Mouse (Mus musculus) midbrain, embryonic 11.5 days (tissue): ENCODE data around the gene Eif4g3. TPM values are rescaled to one million over a fixed set of nuclear protein-coding genes. Genes with fewer than 3 reads are reported as not detected.
A peak's percentile ranks its signal among the peaks of the same experiment; 100 is the strongest.

Source experiments
- ATAC-seq: fragments of 200-750 bp; cut with Nextera tagmentation; 2 replicates; pipeline ENCODE4 v1.8.0; 2017; ENCODE audit warnings: moderate TSS enrichment, moderate library complexity; ENCODE audit not compliant: low FRiP score
- DNase-seq: peaks from one replicate; pipeline ENCODE4 v3.0.0; 2015; ENCODE audit warnings: low spot score; ENCODE audit errors: missing footprints
- H3K27ac ChIP-seq: fragments of 300-500 bp; sonication (generic); 2 replicates; pipeline ENCODE4 v1.5.1; 2014; ENCODE audit warnings: low read depth, low read length
- H3K27me3 ChIP-seq: fragments of 300-500 bp; sonication (generic); 2 replicates; pipeline ENCODE4 v1.6.1; 2014; ENCODE audit warnings: mild to moderate bottlenecking, low read length, moderate library complexity, mixed read lengths; ENCODE audit not compliant: control insufficient read depth, insufficient read depth
- H3K36me3 ChIP-seq: fragments of 300-500 bp; sonication (generic); 2 replicates; pipeline ENCODE4 v1.6.1; 2014; ENCODE audit warnings: mild to moderate bottlenecking, low read length, moderate library complexity, mixed read lengths; ENCODE audit not compliant: control insufficient read depth, insufficient read depth
- H3K4me1 ChIP-seq: fragments of 300-500 bp; sonication (generic); 2 replicates; pipeline ENCODE4 v1.6.1; 2014; ENCODE audit warnings: low read length; ENCODE audit not compliant: control insufficient read depth, insufficient read depth
- H3K4me2 ChIP-seq: fragments of 300-500 bp; sonication (generic); 2 replicates; pipeline ENCODE4 v1.6.1; 2014; ENCODE audit warnings: mild to moderate bottlenecking, moderate library complexity
- H3K4me3 ChIP-seq: fragments of 300-500 bp; sonication (generic); 2 replicates; pipeline ENCODE4 v1.5.1; 2014; ENCODE audit warnings: low read depth, low read length
- H3K9ac ChIP-seq: fragments of 300-500 bp; sonication (generic); 2 replicates; pipeline ENCODE4 v1.6.1; 2014; ENCODE audit warnings: low read length
- H3K9me3 ChIP-seq: fragments of 300-500 bp; sonication (generic); 2 replicates; pipeline ENCODE4 v1.6.1; 2016; ENCODE audit warnings: low read length; ENCODE audit not compliant: control insufficient read depth
- WGBS: fragments of 180-500 bp; shearing (Covaris S2); extraction: QIAGEN DNeasy Blood & Tissue Kit; methylation state at CpG from one replicate; pipeline ENCODE4 v1.1.7; 2014; 5-methylcytosine and 5-hydroxymethylcytosine counted together
- polyA plus RNA-seq: library from polyadenylated mRNA; unstranded; fragments of >200 nt; fragmentation: Nextera tagmentation; extraction: Ambion mirVana; gene quantifications from 2 replicates; pipeline ENCODE4 v1.2.1, GENCODE M21; 2014

Gene Eif4g3
- polyA plus RNA-seq, 1 experiment from 2014 or later: 41.9 TPM

DNA sequence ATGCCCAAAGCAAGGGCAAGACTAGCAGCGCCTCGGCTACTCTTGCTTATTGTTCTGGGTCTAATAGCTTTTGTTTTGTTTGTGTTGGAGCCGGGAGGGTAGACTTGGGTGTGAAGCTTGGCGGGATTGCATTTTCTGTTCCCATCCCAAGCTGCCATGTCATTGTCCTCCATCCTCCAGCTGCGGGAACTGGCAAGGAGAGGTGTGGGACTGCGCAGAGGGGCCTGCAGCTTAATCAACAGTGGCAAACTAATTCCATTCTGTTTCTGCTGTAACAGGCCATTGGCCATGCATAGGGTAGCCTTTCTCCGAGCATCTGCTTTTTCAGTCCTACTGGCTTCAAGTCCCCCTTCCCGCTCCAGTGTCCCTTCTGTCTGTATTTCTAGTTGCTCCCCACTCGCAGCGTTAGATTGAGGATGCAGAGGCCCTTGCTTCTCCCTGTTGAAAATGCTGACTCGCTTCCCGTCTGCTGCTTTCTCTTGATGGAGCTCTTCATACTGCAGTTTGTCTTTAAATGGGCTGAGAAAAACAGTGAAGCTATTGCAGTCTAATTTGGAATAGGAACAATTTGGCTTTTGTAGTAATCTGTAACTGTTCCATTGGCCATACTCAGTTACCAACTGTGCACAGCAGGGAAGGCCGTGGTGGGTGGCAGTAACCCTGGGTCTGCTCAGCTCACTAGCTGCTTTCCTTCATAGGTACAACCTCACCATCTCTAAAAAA is 92.2 kb downstream of the Eif4g3 start:
- Histone ChIP-seq H3K9ac (no peak overlapping the region), H3K4me1 (no peaks in the 10 kb centered on the region), H3K4me2 (no peak overlapping the region), H3K36me3 (peaks cover 3% of the 10 kb centered on the region; the same call in 1 of the 2 replicates), H3K27me3 (no peaks in the 10 kb centered on the region), H3K9me3 (no peaks in the 10 kb centered on the region), H3K4me3 (no peak overlapping the region), H3K27ac (no peak overlapping the region)
- WGBS: 85% methylated on average over 13 of the region's 13 CpGs
- DNase-seq (no peak), ATAC-seq (no peak)

DNA sequence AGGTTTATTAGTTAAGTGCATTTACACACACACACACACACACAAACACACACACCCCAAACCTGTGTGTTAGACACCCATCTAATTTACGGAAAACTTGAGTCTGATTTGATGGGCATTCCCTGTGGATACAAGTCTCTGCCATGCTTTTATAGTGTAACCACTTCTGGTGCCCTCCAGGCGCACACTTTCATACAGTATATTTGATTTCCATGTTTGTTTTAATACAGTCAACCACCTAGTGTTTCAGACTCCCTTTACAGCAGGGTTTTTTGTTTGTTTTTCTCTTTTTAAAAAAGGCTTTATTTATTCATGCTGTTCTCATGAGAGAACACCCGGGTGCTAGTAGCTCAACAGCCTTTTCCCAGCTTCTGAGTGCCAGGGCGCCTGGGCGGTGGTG is 94.1 kb downstream of the Eif4g3 start:
- H3K27me3 ChIP-seq: no peaks in the 10 kb centered on the region
- H3K27ac ChIP-seq: no peak overlapping the region
- H3K9me3 ChIP-seq: no peaks in the 10 kb centered on the region
- WGBS: 88% methylated on average over 5 of the region's 5 CpGs
- H3K4me1 ChIP-seq: no peaks in the 10 kb centered on the region
- H3K4me2 ChIP-seq: no peak overlapping the region
- H3K36me3 ChIP-seq: peaks cover 3% of the 10 kb centered on the region; the same call in 1 of the 2 replicates
- H3K4me3 ChIP-seq: no peak overlapping the region
- no peak for ATAC-seq
- no peak for DNase-seq
- H3K9ac ChIP-seq: no peak overlapping the region

DNA sequence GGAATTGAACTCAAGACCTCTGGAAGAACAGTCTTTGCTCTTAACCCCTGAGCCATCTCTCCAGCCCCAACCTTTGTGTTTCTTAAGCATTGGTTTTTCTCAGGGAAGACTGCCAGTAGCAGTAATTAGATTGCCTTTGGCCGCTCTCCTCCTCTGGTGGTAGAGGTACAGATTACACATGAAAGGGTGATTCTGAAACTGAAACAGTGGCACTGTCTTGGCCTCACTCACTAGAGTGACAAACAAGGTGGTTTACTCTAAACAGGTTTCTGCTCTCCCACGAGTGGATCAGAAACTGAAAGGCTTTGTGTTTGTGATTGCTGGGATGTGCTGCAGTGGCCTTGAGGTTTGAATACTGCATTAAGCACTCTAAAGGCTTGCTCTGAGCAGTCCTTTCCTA is 96.7 kb downstream of the Eif4g3 start:
- no peak for ATAC-seq
- H3K27ac ChIP-seq: no peak overlapping the region
- no peak overlapping the region for H3K9ac ChIP-seq
- H3K36me3 ChIP-seq: peaks cover 3% of the 10 kb centered on the region; the same call in 1 of the 2 replicates
- no peak for DNase-seq
- H3K4me2 ChIP-seq: no peak overlapping the region
- no peak overlapping the region for H3K4me3 ChIP-seq
- no peaks in the 10 kb centered on the region for H3K9me3 ChIP-seq
- 88% methylated on average over 2 of the region's 2 CpGs for WGBS
- H3K4me1 ChIP-seq: no peaks in the 10 kb centered on the region
- no peaks in the 10 kb centered on the region for H3K27me3 ChIP-seq

DNA sequence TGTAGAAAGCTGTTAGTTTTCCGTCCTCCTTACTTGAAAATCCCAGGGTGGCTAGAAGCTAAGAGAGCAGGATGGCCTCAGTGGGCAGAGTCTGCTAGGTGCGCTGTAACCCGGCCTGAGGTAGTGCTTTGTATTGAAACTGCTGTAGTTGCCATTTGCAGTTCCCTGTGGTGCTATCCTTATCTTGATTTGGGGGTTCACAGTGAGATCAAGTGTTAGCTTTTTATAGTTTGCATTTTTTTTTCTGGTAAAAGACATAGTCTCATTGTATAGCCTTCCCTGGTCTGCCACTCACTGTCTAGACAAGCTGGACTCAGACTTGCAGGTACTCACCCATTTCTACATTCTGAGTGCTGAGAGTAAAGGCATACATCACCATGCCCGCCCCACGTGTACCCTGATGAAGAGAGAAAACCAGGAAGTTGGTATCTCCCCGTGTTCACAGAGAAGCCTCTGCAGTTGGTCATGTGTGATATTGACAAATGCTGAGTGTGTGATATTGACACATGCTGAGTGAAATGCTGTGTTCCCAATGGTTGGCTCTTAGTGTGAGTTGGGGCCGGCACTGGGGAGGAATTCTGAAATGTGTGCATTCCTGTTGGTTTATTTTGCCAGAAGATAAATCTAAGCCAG is 98.9 kb downstream of the Eif4g3 start:
- no peak overlapping the region for H3K4me3 ChIP-seq
- peaks cover 4% of the 10 kb centered on the region for H3K36me3 ChIP-seq
- no peak overlapping the region for H3K27ac ChIP-seq
- no peaks in the 10 kb centered on the region for H3K9me3 ChIP-seq
- DNase-seq: no peak
- ATAC-seq: no peak
- no peak overlapping the region for H3K4me2 ChIP-seq
- 93% methylated on average over 7 of the region's 7 CpGs for WGBS
- H3K27me3 ChIP-seq: no peaks in the 10 kb centered on the region
- no peaks in the 10 kb centered on the region for H3K4me1 ChIP-seq
- no peak overlapping the region for H3K9ac ChIP-seq

DNA sequence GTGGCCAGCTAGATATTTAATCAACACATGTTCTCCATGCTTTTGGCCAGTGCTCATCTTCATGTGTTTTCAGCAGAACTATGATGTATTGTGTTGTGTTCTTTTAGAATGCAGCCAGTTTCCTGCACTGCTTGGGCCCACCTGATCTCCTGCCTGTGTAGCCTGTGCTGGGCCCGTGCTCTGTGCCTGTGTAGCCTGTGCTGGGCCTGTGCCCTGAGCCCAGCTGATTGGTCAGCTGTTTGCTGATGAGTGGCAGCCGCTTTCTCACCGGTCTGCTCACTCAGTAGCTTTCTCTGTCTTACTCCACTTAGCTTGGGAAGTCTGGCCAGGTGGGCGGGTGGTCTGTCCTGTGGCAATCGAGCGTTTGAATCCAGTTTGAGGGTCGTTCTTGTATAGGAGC is 107.6 kb downstream of the Eif4g3 start:
- Histone ChIP-seq H3K27me3 (no peaks in the 10 kb centered on the region), H3K4me3 (no peak overlapping the region), H3K9ac (no peak overlapping the region), H3K27ac (no peak overlapping the region), H3K9me3 (no peaks in the 10 kb centered on the region), H3K4me2 (no peak overlapping the region), H3K4me1 (no peaks in the 10 kb centered on the region), H3K36me3 (peaks cover 10% of the 10 kb centered on the region)
- WGBS: 92% methylated on average over 7 of the region's 7 CpGs
- ATAC-seq: no peak
- DNase-seq: peak; percentile 33

DNA sequence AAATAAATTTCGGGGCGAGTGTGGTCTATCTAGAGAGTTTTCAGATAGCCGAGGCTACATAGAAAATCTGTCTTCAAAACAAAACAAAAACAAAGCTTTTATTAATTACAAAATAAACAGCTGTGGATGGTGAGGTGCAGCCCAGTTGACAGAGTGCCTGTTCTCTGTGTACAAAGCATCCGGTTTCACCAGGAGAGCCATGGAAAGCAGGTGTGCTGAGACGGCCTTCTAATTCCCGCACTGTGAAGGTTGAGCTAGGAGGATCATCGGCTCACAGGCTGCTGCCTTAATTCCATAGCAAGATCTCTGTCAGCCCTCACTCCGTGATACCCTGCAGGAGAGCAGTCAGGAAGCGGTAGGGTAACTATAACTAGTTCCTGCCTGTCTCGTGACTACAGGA is 109.0 kb downstream of the Eif4g3 start:
- no peak overlapping the region for H3K27ac ChIP-seq
- 89% methylated on average over 10 of the region's 10 CpGs for WGBS
- DNase-seq: peak; percentile 57
- H3K4me1 ChIP-seq: no peaks in the 10 kb centered on the region
- no peak overlapping the region for H3K9ac ChIP-seq
- H3K36me3 ChIP-seq: peaks cover 15% of the 10 kb centered on the region
- no peaks in the 10 kb centered on the region for H3K9me3 ChIP-seq
- ATAC-seq: no peak
- H3K27me3 ChIP-seq: no peaks in the 10 kb centered on the region
- H3K4me3 ChIP-seq: no peak overlapping the region
- no peak overlapping the region for H3K4me2 ChIP-seq

DNA sequence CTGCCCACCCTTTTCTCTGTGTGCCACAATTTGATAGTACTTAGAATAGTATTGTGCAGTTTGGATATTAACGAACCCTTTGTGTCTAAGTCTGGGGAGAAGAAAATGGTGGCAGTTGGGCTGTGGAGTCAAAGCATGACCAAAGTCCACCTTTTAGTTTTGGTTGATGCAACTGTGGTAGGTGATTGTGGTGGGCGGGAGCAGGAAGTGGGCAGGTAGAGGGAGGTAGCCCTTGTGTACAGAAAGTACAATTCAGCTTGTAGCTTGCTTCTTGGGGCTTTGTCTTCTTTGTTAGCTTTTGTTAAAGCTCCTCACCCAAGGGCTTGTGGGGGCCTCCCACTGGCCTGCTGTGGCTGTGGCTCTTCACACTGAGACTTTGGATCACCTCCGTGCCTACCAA is 109.6 kb downstream of the Eif4g3 start:
- DNase-seq (no peak), ATAC-seq (no peak)
- Histone ChIP-seq H3K27me3 (no peaks in the 10 kb centered on the region), H3K9ac (no peak overlapping the region), H3K36me3 (peaks cover 13% of the 10 kb centered on the region), H3K27ac (no peak overlapping the region), H3K4me2 (no peak overlapping the region), H3K4me1 (no peaks in the 10 kb centered on the region), H3K9me3 (no peaks in the 10 kb centered on the region), H3K4me3 (no peak overlapping the region)
- 96% methylated on average over 3 of the region's 3 CpGs for WGBS

DNA sequence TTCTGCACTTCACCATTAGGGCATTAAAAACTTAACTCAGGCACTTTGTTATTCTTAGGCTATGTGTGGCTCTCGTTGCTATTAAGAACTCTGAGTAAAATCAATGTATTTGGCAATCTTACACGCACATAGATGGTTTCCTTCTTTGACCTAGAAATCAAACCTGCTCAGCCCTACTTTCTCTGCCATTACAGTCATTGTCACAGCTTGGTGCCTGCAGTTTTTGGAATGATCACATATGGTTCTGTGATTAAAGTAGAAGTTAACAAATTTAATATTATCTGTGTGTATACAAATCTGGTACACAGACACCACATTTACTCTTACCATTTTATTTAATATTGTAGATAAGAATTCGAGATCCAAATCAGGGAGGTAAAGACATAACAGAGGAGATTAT is 112.1 kb downstream of the Eif4g3 start:
- H3K9me3 ChIP-seq: no peaks in the 10 kb centered on the region
- peaks cover 16% of the 10 kb centered on the region for H3K36me3 ChIP-seq
- H3K4me1 ChIP-seq: no peaks in the 10 kb centered on the region
- no peak overlapping the region for H3K4me2 ChIP-seq
- no peak overlapping the region for H3K4me3 ChIP-seq
- ATAC-seq: no peak
- no peak overlapping the region for H3K27ac ChIP-seq
- 97% methylated on average over 3 of the region's 3 CpGs for WGBS
- no peaks in the 10 kb centered on the region for H3K27me3 ChIP-seq
- DNase-seq: peak; percentile 35
- H3K9ac ChIP-seq: no peak overlapping the region
